Mouse (Mus musculus): ENCODE measurements at regions not wholly inside any gene's neighbourhood (a gene's known extent, or its start where the extent isn't known, plus 50 kb on each side); places are given as distances from the start of the nearest gene placed in this dataset.
"Not testable (repeated sequence)": the region's sequence is repeated elsewhere in the genome, so short reads cannot be mapped to it uniquely, and the experiment has no call there.

DNA sequence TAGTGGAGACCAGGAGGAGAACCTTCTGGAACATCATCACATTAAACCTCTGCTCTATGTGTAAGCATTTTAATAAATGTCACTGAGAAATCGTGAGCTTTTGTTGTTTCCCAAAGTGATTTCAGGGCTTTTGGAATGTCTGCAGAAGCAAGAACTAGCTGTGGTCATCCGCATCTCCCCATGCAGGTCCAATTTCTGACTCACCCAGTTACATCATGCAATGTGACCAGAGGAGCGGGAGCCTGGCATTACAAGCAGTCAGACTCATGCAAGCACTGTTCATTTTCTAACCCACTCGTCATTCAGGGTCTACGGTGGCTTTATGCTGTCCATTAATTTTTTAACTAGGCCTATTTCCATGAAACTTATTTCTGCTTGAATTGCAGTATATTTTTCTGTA is 151.2 kb upstream of the Supt20 start:
- in situ Hi-C loops (cut with MboI, MseI) = no loop called here

DNA sequence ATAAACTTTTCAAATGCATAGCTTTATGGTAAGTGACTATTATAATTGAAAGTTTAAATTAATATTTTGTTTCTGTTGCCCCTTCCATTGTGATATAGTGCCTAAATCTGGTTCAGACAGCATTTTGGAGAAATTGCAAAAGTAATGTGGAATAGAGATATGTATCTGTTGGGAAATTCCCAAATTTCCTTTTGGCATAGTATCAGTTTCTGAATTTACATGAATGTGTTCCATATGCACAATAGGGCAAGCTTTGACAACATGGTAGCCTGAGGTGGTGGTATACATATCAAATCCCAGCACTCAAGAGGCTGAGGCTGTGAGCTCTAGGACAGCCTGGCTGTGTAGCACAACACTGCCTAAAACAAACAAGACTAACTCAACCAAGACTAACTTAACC is 147.2 kb upstream of the Supt20 start:
- in situ Hi-C loops (cut with MboI, MseI) = no loop called here

DNA sequence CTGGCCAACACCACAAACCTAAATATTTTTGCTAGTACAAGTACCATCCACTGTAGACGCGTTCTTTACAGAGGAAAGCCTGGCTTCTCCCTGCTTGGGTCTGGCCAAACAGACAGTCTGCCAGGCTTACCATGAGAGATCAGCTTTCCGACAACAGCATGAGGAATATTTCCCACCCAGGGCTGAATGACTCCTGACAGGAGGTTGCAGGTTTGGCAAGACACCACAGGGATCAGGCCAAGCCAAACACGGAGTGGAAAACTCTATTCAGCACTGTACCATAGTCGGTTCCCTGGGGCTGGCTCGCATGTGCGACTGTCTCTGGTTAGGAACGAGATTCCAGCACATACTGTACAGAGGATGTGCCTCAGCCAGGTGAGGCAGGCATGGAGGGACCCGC is 140.7 kb upstream of the Supt20 start:
- in situ Hi-C loops (cut with MboI, MseI) = no loop called here

DNA sequence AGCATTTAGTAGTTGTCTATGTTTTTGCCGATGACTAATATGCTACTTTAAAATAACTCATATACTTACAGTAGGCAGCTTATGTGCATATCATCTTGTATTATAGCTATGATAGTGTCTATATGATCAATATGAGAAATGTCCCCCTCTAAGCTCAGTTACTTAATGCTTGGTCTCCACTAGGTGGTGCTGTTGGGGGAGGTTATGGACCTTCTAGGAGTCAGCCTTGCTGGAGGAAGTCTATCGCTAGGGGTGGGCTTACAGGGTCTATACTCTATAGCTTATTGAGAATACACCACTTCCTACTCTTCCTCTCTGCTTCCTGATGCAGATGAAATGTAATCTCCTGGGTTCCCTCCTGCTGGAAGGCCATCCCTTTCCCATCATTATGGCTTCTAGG is 136.7 kb upstream of the Supt20 start:
- in situ Hi-C loops (cut with MboI, MseI) = no loop called here

DNA sequence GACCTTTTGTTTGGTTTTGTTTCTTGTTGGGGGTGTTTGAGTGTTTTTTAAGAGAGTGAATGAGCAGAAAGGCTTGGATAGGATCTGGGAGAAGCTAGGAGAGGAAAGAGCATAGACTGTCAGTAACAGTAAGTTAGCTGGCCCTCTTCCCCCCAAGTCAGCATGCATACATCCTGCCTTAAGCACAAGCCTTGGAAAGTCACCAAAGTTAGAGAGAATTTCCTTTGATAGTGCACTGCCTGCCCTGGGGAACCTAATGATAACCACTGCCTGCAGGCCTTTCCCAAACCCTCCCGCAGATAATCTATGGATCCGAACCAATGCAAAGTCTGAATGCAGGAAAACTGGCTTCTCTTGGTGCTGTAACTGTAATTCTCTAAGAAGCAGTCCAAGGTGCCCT is 133.6 kb upstream of the Supt20 start:
- in situ Hi-C loops (cut with MboI, MseI) = no loop called here

DNA sequence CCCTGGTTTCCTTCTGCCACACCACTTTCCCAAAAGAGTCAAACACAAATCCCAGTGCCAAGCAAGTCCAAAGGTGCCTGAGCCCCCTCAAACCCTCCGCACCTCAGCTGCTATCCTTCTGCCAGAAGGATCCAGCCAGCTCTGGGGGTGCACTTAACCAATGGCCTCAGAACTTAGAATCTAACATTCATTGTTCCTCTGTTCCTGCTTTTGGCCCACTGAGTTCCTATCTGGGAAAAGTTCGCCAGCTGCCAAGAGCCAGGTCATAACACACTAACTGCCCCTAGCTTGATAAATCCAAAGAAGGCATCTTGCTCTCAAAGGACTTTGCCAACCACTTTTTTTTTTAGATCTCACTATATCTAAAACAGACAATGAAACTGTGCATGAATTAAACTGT is 133.1 kb upstream of the Supt20 start:
- in situ Hi-C loops (cut with MboI, MseI) = no loop called here

DNA sequence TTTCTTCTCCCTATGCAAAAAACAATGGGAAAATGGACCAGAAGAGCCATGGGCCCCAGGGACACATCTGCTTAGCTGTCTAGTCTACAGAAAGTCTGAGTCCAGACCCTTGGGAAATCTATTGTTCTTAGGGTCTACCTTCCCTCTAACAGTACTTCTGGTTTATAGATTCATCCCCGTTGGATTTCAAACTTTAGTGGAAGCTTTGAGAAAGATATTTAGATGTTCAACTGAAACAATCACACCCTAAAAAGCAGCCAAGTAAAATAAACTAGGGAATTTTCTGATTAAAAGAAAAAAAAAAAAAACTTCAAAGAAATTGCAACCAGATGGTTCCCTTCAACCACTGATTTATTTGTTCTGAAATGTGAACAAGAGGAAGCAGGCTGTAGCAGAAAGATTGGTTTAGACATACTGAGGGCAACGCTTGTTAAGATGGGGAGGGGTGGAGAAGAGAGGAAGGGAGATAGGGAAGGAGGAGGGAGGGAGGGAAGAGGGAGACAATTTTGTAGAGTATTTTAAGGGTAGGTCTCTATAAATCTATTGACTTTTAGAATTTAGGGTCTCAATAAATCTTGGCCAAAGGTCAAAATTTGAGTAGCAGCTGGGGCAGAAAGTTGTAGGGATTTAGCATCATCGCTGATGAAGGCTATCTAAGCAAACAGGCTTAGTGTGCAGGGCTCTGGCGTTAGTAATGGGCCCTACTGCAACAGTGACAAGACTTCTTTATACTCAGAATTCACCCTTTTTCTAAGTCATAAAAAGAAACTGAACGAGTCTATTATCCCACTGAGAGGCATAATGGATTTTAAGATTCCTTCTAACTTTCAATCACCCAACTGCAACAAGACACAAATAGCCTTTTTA is 132.3 kb upstream of the Supt20 start:
- in situ Hi-C loops (cut with MboI, MseI) = no loop called here

DNA sequence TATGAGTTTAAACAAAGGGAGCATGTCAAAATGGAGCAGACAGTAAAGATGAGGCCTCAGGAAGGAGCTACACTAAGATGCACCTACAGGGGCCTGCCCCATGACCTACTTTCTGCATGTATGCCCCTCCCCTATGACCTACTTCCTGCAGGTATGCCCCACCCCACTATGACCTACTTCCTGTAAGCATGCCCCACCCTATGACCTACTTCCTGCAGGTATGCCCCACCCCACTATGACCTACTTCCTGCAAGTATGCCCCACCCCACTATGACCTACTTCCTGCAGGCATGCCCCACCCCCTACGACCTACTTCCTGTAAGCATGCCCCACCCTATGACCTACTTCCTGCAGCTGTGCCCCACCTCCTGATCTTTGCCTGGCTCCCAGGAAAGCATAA is 125.3 kb upstream of the Supt20 start:
- in situ Hi-C loops (cut with MboI, MseI) = no loop called here

DNA sequence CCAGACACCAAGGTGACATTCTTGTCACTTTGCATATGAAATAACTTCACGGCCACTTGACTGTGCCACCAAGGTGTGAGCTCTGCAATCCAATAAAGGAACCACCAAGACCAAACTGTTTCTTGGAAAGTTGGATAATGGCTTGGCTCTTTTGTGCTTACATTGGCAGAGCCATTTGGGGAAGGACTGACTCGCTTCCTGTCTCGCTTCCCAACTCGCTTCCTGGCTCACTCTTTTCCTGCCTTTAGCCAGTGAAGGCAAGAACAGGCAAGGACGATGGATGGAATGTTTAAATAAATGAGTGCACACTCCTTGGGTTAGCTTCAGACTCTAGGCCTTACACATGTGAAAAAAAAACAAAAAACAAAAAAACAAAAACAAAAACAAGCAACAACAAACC is 124.5 kb upstream of the Supt20 start:
- in situ Hi-C loops (cut with MboI, MseI) = no loop called here

DNA sequence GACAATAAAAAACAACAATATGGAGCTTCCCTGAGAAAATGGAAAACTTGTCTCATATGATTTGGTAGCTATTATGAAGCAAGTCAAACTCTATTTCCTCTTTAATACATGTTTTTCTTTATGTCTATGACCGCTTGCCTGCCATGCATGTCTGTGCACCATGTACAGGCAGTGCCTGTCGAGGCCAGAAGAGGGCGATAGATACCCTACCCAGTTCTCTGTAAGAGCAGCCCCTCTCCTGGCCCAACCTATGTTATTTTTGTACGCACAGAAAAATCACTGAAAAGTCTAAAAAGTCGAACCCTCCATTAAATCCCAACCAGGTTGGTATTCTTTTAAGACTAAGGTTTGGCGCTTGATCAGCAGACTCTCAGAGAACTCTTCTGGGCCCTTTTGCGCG is 122.1 kb upstream of the Supt20 start:
- in situ Hi-C loops (cut with MboI, MseI) = loop anchor here in 1 of 2 experiments (10.0 kb wide), 1 partner anchor 94 kb away; no protein-coding TSS in a partner anchor

DNA sequence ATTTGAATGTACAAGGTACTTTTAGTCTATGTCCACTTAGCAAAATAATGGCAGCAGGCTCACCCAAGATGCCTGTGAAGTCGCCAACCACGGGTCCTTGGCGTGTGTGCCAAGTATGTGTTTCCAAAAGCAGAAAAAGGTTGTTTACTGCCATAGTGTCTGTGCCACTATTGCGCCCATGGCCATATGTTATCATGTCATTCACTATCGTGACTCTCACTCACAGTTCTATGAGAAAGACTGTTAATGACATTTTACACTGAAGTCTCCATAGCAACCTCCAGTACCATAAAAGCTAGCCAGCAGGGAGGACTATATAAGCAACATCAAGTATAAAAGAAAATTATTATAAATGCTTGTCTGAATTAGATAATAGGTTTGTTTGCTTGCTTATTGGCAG is 114.8 kb upstream of the Supt20 start:
- in situ Hi-C loops (cut with MboI, MseI) = loop anchor here in 1 of 2 experiments (10.0 kb wide), 1 partner anchor 87 kb away; no protein-coding TSS in a partner anchor

DNA sequence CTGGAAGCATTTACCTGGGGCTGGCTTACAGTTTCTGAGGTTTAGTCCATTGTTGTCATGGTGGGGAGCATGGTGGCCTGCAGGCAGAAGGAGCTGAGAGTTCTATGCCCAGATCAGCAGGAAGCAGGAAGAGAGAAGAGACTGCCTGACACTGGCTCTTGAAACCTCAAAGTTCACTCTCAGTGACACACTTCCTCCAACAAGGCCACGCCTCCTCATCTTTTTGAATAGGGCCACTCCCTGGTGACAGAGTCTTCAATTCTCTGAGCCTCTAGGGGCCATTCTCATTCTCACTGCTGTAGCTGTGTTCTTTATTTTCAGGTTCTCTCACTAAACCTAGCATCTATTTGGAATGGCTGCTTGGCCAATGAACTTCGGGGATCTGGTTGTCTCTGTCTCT is 113.2 kb upstream of the Supt20 start:
- in situ Hi-C loops (cut with MboI, MseI) = loop anchor here in 1 of 2 experiments (10.0 kb wide), 1 partner anchor 85 kb away; no protein-coding TSS in a partner anchor

DNA sequence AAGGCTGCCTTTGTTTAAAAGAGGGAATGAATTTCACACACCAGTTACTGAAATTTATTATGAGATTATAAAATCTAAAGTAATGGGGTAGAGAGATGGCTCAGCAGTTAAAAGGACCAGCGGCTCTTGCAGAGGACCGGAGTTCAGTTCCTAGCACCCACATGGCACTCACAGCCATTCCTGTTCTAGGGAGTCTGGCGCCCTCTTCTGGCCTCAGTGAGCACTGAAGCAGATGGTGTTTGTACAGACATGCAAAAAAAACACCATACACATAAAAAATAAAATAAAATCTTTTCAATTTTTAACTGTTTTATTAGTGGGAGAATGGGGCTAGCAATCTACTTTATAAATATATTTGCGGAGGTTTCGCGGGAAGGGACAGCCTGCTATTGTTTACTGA is 112.3 kb upstream of the Supt20 start:
- in situ Hi-C loops (cut with MboI, MseI) = no loop called here

DNA sequence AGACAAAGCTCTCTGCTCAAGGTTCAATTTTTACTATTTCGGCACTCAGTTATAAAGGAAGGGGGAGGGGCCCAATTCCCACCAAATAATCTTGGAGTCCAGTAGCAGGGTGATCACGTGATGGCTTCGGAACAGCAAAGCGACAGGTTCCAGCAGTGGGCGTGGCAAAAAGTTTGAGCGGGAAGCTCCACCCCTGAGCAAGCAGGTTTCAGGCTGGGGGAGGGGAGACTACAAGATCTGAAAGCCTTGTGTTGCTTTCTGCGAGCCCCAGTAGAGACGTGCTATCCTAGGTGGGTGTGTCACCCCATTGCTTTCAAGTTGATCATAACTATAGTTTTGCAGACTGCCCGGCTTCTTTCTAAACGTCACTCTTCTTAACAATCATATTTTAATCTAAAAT is 106.8 kb upstream of the Supt20 start:
- in situ Hi-C loops (cut with MboI, MseI) = not testable (repeated sequence)

DNA sequence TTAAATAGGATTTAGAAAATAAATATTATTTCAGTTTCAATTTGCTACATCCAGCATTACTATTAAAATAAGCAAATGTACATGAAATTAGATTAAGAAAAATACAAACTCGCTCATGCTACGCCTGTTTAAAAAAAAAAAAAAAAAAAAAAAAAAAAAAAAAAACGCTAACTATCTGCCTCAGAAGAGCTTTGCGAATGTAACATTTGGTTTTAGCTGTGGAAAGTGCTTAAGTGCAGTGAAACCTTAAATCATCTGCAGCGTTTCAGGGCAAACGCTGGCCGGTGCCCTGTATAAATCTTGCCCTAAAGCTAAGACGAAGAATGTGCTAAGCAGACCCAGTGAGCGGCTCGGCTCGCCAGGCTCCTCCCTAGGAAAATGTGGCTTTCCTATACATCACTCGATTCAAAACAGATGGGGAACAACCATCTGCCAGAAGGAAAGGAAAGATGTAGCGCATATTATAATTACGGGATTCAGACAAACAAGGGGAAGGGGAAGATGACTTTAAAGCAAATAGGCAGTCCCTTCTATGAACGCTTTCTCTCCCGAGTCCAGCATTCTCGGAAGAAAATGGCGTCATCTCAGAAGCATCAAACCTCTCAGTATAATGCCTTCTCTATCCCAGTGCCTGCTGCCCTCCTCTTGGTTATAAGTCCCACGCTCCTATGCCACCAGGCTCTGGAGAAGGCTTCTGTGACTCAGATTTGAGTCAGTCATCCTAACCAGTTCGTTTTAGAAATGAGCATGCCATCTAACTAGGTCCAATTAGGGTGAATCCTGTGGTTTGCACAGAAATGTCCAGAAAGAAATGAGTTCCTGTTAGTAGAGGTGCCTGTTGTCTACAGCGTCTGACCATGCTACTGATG is 105.2 kb upstream of the Supt20 start:
- in situ Hi-C loops (cut with MboI, MseI) = no loop called here

DNA sequence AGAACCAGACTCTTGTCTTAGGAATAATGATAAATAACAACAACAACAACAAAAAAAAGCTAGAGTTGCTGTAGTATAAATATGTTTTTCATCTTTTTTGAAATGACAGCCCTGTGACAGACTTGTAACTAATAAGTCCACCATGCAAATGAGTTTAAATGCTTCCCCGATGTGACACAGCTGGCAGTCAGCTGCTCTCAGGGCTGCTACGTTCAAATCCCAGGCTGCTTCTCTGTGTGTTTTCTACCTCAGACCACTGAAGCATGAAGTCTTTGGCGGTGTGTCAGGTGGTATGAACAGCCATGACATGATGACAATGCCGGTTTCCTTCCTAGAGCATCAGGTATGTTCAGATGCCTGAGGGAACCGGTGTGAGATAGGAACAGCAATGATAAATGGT is 104.4 kb upstream of the Supt20 start:
- in situ Hi-C loops (cut with MboI, MseI) = no loop called here

DNA sequence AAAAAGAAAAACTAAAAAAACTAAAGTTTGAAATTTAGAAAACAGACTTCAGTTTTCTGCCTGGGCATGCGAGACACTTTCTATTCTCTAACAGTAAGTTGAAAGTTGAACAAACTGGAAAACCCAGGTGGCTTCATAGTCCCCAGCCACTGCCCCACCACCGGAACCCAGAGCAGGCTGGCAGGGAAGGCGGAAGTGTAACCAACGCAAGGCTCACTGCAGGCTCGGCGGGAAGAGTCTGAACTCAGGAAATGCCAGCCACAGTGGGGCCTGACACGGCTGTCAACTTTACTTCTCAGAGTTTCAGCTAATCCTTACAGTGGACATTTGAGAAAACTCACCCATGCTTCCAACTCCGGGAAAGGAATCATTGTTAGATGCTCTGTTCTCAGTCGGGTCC is 102.6 kb upstream of the Supt20 start:
- in situ Hi-C loops (cut with MboI, MseI) = no loop called here

DNA sequence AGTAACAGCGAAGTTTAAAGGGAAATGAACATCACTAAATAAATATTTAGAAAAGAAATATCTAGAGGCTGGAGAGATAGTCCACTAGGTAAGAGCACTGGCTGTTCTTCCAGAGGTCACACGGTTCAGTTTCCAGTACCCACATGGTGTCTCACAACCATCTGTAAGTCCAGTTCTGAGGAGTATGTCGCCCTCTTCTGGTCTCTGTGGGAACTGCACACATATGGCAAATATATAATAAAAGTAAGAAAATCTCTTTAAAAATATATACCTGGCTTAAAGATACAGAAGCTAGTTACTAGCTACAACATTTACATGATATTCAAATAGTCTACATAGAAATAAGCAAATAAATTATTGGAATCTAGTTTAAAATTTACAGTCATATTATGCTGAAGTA is 101.4 kb upstream of the Supt20 start:
- in situ Hi-C loops (cut with MboI, MseI) = no loop called here

DNA sequence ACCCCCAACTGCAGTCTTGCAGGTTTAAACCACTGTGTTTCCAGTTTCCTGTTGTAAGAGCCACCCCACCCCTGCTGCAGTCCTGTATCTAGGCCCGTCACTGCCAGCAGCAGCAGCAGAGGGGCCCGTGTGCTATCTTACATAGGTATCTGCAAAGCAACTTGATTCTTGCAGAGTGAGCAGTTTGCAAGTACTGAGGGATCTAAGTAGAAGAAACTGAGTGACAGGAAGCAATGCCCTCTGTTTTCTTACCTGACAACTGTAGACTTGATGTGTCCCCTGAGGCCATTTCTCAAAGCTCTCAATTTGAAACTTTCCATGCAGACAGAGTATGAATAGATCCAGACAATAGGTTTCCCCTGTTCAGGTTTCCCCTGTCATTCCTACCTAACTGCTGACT is 100.5 kb upstream of the Supt20 start:
- in situ Hi-C loops (cut with MboI, MseI) = no loop called here

DNA sequence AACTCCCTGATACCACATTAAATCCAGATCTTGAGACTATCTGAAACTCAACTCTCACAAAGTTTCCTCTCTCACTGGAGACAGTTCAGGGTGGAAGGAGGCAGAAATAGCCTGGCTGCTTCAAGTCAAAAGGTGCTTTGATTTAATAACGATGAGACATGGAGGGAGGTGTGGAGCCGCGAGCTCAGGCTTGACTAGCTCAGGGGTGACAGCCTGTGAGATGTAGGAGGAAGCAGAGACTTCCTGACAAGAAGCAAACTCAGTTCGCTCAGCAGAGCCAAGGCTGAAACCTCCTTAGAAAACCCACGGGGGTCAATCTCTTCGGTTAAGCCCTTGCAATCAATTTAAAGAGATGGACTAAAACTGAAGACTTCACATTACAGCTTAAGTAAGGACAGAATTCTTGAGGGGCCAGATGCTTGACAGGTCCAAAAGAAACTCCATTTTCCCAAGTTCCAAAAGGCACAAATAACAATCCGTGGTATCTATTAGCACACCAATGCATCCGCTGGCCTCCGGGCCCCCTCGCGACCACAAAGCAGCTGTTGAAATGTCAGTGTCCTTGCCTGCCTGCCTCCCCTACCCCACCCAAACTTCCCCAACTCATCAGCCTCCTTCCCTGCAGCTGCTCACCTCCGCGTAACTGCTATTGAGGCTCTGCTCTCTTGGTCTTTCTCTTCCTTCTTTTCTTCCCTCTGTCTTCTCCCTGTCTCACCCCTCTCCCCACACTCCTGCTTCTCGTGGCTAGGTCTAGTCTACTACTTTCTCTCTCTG is 99.8 kb upstream of the Supt20 start:
- in situ Hi-C loops (cut with MboI, MseI) = no loop called here

DNA sequence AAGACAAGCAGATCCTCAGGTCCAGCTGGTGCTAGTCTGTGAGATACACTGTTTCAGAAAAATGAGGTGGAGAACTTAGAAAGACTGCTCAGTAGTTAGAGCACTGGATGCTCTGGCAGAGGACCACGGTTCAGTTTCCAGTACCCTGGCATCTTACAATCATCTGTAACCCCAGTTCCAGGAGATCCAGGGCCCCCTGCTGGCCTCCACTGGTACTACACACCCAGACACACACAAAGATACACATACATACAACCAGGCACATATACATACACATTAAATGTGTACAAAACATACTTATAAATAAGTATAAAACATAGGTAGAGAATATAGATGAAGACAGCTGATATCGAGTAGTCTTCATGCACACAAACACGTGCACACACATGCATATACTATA is 97.4 kb upstream of the Supt20 start:
- in situ Hi-C loops (cut with MboI, MseI) = no loop called here
